Mouse (Mus musculus) layer of hippocampus, adult 9-10 months (tissue): Measurements from ENCODE around the gene Olfr1286.

ENCODE experiments used
- DNase-seq: peaks from one replicate; pipeline ENCODE4 v3.0.0; 2022; ENCODE audit warnings: low spot score

Olfr1286 gene

DNA sequence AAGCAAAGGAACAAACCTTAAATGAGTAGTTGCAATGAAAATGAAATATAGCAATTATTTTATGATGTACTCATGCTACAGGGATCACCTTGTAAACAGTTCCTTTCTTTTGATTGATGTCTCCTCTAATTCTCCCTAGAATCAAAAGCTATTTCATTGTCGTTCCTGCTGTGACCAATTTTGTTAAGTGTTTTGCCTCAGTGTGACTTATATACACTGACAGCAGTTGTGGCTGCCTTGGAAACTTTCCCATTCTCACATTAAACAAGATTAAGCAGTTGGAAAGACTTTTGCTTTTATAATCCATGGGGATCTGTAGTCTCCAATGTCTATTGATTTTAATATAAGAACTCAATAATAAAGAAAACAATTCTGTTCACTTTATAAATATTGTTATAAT is at the start of gene Olfr1286:
Olfr1286 (minus strand) TSS at position 185 of the 400 bp plus-strand sequence.
- no peak for DNase-seq

DNA sequence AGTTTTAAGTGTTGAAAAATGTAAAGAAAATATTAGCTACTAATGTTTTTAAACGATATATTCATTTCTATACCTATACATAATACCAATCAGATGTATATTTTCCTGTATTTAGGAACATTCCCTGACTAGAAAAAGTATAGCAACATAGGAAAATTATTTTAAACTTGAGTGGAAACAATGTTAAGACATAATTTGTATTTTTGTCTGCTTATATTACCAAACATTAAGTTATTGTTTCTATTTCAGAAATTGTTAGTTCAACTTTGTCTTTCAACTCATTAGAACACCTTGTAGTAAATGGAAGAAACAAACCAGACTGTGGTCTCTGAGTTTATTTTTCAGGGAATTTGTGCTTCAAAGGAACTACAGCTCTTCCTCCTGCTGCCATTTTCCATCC is 25.9 kb upstream of the Olfr1286 start, which contains the start of gene Olfr1287:
Olfr1287 (plus strand) TSS at position 301 of the 400 bp plus-strand sequence.
- DNase-seq = no peak

DNA sequence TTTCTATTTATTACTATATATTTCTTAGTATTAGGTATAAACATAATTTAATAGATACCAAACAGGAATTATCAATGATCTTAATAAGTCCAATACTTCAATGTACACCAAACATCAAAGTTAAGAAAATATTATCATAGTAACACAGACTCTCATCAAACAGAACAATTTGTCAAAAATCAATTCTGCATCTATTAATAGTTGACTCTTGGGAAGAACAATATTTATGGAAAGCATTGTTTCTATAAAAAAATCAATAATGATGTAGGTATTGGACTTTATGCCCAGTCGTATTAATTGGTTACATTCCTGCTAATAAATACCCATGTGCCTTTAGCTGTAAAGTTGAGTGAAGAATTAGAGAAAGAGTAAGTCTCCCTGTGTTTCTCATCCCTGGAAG is 47.7 kb downstream of the Olfr1286 start, which contains the start of gene Olfr1284:
Olfr1284 (plus strand) TSS at position 301 of the 400 bp plus-strand sequence.
- no peak for DNase-seq
